Mouse (Mus musculus) adrenal gland, postnatal 10 days (tissue): ENCODE results near the gene Fry. TPM values are rescaled to one million over a fixed set of nuclear protein-coding genes. Genes with fewer than 3 reads are reported as not detected.

ENCODE experiments used
- DNase-seq: peaks from one replicate; pipeline ENCODE4 v3.0.0; 2021; ENCODE audit warnings: mixed read lengths
- total RNA-seq, 2 experiments: library from RNA; stranded (reverse); gene quantifications; 2 replicates each; pipeline ENCODE4 v1.2.3; 2021

Gene Fry
- total RNA-seq, 2 experiments from 2014 or later, result 36.2 to 46.9 TPM

GRCm38 (mm10) chr5:150173869-150174268 is 55.4 kb downstream of the Fry start:
- DNase-seq, result no peak

- no peak for DNase-seq
Observed at GRCm38 (mm10) chr5:150174950-150175349, 56.5 kb downstream of the Fry start.

GRCm38 (mm10) chr5:150176251-150177015 is 58.0 kb downstream of the Fry start:
- DNase-seq, result no peak

- no peak for DNase-seq
Observed at GRCm38 (mm10) chr5:150177757-150178156, 59.3 kb downstream of the Fry start.

- DNase-seq, result no peak
Observed at GRCm38 (mm10) chr5:150178194-150178801, 59.9 kb downstream of the Fry start.

GRCm38 (mm10) chr5:150180985-150181607 is 62.7 kb downstream of the Fry start:
- DNase-seq, result peak; percentile 26

GRCm38 (mm10) chr5:150184959-150185358 is 66.5 kb downstream of the Fry start:
- DNase-seq, result no peak

- no peak for DNase-seq
Observed at GRCm38 (mm10) chr5:150186121-150186520, 67.7 kb downstream of the Fry start.

GRCm38 (mm10) chr5:150186676-150187075 is 68.2 kb downstream of the Fry start:
- no peak for DNase-seq

- DNase-seq, result no peak
Observed at GRCm38 (mm10) chr5:150188031-150188430, 69.6 kb downstream of the Fry start.

GRCm38 (mm10) chr5:150190454-150191358 is 72.3 kb downstream of the Fry start:
- DNase-seq, result no peak

- DNase-seq, result peak; percentile 85
Observed at GRCm38 (mm10) chr5:150195514-150196210, 77.2 kb downstream of the Fry start.

GRCm38 (mm10) chr5:150196211-150196585 is 77.8 kb downstream of the Fry start:
- DNase-seq, result peak; percentile 37

- no peak for DNase-seq
Observed at GRCm38 (mm10) chr5:150196881-150197311, 78.5 kb downstream of the Fry start.

GRCm38 (mm10) chr5:150206749-150207148 is 88.3 kb downstream of the Fry start:
- no peak for DNase-seq

GRCm38 (mm10) chr5:150207596-150207995 is 89.2 kb downstream of the Fry start:
- DNase-seq, result no peak

- DNase-seq, result no peak
Observed at GRCm38 (mm10) chr5:150208009-150208408, 89.6 kb downstream of the Fry start.

GRCm38 (mm10) chr5:150214081-150214480 is 95.6 kb downstream of the Fry start:
- no peak for DNase-seq

GRCm38 (mm10) chr5:150216066-150216465 is 97.6 kb downstream of the Fry start:
- no peak for DNase-seq

GRCm38 (mm10) chr5:150219457-150219856 is 101.0 kb downstream of the Fry start:
- DNase-seq, result peak; percentile 23

GRCm38 (mm10) chr5:150220333-150220732 is 101.9 kb downstream of the Fry start:
- peak; percentile 44 for DNase-seq

- DNase-seq, result no peak
Observed at GRCm38 (mm10) chr5:150221806-150222205, 103.4 kb downstream of the Fry start.
